Mouse (Mus musculus) CD4-positive naive resting alpha-beta T cell, adult 76 days (primary cell): ENCODE data around the gene Six1. TPM values are rescaled to one million over a fixed set of nuclear protein-coding genes. Genes with fewer than 3 reads are reported as not detected.

ENCODE experiments used
- total RNA-seq: library from RNA; stranded (reverse); gene quantifications from one replicate; pipeline ENCODE4 v1.2.4, GENCODE M21; 2023

The Six1 gene
- total RNA-seq: 0.94 TPM

DNA sequence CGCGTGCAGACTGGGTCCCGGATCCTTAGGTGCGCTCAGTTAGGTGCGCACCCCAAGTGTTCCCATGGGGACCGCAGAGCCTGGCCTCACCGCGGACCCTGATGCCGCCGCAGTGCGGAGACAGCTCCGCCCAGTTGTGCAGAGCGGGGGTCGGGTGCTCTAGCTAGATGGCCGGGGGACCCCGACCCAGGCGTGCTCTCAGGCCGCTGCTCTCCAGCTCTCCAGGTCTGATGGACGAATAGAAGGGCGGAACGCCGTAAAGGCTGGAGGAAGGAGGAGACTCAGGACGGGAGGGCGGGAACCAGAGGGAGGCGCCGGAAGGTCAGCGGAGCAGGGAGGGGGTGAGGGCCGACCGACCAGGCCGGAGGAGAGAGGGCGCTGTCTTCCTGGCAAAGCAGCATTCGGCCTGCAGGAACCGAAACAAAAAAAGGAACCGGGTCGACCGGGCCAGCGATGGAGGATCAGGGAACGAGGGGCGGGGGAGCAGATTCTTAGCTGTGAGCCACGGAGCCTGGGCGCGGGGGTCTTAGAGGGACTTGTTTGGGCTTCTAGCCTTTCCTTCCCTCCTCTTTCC, at the start of gene Six1:
TSS of gene Six1 (minus strand) at position 220 of the 574 bp plus-strand sequence.

Other genes with a start within 250 kb of the Six1 start
- not detected for gene Six6, start 114.0 kb downstream of the Six1 start, total RNA-seq
- not detected for gene 4930447C04Rik, start 113.1 kb downstream of the Six1 start, total RNA-seq
- 1.2 TPM for gene Six4, start 59.6 kb upstream of the Six1 start, total RNA-seq
- 25.3 TPM for gene Mnat1, start 69.8 kb upstream of the Six1 start, total RNA-seq
- 30.9 TPM for gene Trmt5, start 232.8 kb upstream of the Six1 start, total RNA-seq
- gene Slc38a6, start 232.9 kb upstream of the Six1 start, total RNA-seq: 43.7 TPM